Mouse (Mus musculus) embryonic fibroblast, embryonic 13.5 days (primary cell): ENCODE results near the gene Sbf2. TPM values are rescaled to one million over a fixed set of nuclear protein-coding genes. Genes with fewer than 3 reads are reported as not detected.

ENCODE experiments used
- H3K27ac ChIP-seq: 2 replicates; pipeline ENCODE4 v1.5.1; 2012; ENCODE audit warnings: low read length, control low read depth, inconsistent platforms; ENCODE audit not compliant: insufficient read depth
- H3K4me1 ChIP-seq: 2 replicates; pipeline ENCODE4 v1.6.1; 2011; ENCODE audit warnings: low read length; ENCODE audit not compliant: control insufficient read depth, insufficient read depth
- H3K4me3 ChIP-seq: 2 replicates; pipeline ENCODE4 v1.5.1; 2011; ENCODE audit warnings: mild to moderate bottlenecking, control low read depth, low read length; ENCODE audit not compliant: insufficient read depth
- CTCF ChIP-seq: IDR thresholded peaks from 2 replicates; pipeline ENCODE4 v1.5.1; 2011; ENCODE audit warnings: mild to moderate bottlenecking, control low read depth, low read length, moderate library complexity, borderline replicate concordance; ENCODE audit not compliant: insufficient read depth
- POLR2A ChIP-seq: IDR thresholded peaks from 2 replicates; pipeline ENCODE4 v1.6.1; 2011; ENCODE audit warnings: low read depth, mild to moderate bottlenecking, control low read depth, low read length, moderate library complexity
- polyA plus RNA-seq: library from polyadenylated mRNA; stranded (reverse); fragments of >200 nt; gene quantifications from 2 replicates; pipeline ENCODE4 v1.2.4, GENCODE M21; 2011; ENCODE audit warnings: low read depth; ENCODE audit not compliant: missing spikeins, insufficient read length

Gene Sbf2
- polyA plus RNA-seq, 1 experiment: 55.5 TPM

DNA sequence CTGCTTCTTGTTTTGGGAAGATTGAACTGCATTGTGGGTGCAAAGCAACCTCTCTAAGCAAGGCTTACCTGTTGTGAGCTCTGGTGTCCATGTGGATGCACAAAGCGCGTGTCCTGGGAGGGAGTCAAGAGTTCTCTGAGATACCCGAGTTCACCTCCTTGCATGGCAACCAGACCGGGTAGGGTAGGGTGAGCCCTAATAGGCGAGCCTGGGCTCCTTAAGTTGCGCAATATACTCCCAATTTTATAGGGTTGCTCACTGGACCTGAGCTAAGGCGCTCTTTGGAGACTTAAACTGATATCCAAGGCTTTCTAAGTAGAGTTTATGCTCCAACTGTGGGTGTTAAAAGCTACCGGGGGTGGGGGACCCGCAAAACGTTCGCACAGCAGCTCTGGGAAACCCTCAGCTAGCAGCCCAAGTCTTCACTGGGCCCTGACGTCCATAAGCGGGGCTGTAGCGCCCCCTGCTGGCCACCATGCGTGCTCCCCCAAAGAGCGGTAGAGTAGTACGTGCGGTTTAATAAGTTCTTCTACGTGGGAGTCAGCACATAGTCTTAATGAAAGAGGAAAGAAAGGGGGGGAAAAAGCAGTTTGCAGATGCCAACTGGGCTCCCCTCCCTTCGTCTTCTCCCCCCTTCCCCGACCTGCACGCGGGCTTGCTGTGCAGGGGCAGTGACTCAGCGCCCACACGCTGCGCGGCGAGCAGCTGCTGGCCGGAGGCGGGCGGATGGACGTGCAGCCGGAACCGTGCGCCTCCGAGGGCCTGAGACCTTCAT is 15.4 kb upstream of the Sbf2 start:
- peak overlapping the region; percentile 75 for H3K4me3 ChIP-seq
- H3K27ac ChIP-seq: peak overlapping the region; percentile 59
- peaks cover 4% of the 10 kb centered on the region for H3K4me1 ChIP-seq
- TF ChIP-seq CTCF: peak; percentile 78
- peak; percentile 20 for TF ChIP-seq POLR2A

DNA sequence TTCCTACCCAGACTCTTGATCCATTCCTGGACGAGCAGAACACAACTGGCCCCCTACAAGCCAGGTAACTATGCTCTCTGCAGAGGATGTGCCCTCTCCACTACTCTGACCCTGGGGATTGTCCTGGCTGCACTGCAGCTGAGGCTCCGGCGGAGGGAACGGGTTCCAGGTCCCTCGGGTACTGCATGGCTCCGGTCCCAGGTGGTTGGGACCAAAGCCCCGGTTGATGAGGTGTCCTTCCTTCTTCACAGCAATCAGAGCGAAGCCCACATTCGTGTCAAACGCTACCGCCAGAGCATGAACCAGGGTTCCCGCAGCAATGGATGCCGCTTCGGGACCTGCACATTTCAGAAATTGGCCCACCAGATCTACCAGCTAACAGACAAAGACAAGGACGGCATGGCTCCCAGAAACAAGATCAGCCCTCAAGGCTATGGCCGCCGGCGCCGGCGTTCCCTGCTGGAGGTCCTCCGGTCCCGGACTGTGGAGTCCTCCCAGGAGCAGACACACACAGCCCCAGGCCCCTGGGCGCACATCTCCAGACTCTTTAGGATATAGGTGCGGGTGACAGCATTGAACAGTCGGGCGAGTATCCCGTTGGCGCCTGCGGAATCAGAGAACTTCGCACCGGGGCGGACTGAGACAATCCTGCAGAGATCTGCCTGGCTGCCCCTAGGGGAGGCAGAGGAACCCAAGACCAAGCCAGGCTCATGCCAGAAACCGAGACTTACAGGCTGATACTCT is 14.1 kb upstream of the Sbf2 start:
- TF ChIP-seq CTCF (no peak), POLR2A (no peak)
- Histone ChIP-seq H3K27ac (no peak overlapping the region), H3K4me3 (peak overlapping the region; percentile 75), H3K4me1 (peaks cover 4% of the 10 kb centered on the region)

- Histone ChIP-seq H3K4me1 (peaks cover 4% of the 10 kb centered on the region), H3K27ac (no peak overlapping the region), H3K4me3 (peak overlapping the region; percentile 75)
- TF ChIP-seq POLR2A: 0 out of 2 replicates have a peak, but pooled peaks have one; percentile 10
- no peak for TF ChIP-seq CTCF
Observed at GRCm38 (mm10) chr7:110628273-110628600, 13.5 kb upstream of the Sbf2 start.

- peaks cover 4% of the 10 kb centered on the region for H3K4me1 ChIP-seq
- TF ChIP-seq CTCF (no peak), POLR2A (peak; percentile 100)
- H3K27ac ChIP-seq: no peak within 1 kb of the TSS
- H3K4me3 ChIP-seq: peak within 1 kb of the TSS; percentile 75
Observed at GRCm38 (mm10) chr7:110627486-110628272, 13.0 kb upstream of the Sbf2 start, which contains the start of gene Adm. TSS of gene Adm (plus strand) at chr7:110627661.

DNA sequence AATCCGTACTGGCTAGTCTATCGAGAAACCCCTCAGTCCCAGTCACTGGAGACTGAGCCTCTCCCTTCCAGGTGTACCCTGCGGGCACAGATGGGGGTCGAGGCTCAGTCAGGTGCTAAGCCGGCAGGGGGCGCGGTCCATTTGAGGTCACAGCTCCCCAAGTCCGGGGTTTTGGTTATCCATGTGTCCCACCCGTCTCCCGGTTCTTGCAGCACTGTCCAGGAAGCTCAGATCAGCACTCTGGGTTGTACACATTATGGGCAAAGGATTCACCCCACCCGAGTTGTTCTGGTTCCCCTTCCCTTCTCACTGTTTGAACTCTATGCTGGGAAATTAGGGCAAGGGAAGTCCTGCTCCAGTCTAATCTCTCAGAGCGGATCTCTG is 12.4 kb upstream of the Sbf2 start:
- H3K4me1 ChIP-seq: peaks cover 4% of the 10 kb centered on the region
- H3K27ac ChIP-seq: no peak overlapping the region
- peak overlapping the region; percentile 2 for H3K4me3 ChIP-seq
- TF ChIP-seq CTCF (0 out of 2 replicates have a peak, but pooled peaks have one; percentile 13), POLR2A (no peak)

- Histone ChIP-seq H3K27ac (no peak overlapping the region), H3K4me1 (peaks cover 4% of the 10 kb centered on the region), H3K4me3 (peak overlapping the region; percentile 2; the same call in 1 of the 2 replicates)
- TF ChIP-seq CTCF (no peak), POLR2A (no peak)
Observed at GRCm38 (mm10) chr7:110626186-110627098, 11.7 kb upstream of the Sbf2 start.

- H3K27ac ChIP-seq: no peak overlapping the region
- H3K4me3 ChIP-seq: no peak overlapping the region
- TF ChIP-seq CTCF (no peak), POLR2A (no peak)
- no peaks in the 10 kb centered on the region; the same call in 1 of the 2 replicates for H3K4me1 ChIP-seq
Observed at GRCm38 (mm10) chr7:110625489-110625888, 10.8 kb upstream of the Sbf2 start.

DNA sequence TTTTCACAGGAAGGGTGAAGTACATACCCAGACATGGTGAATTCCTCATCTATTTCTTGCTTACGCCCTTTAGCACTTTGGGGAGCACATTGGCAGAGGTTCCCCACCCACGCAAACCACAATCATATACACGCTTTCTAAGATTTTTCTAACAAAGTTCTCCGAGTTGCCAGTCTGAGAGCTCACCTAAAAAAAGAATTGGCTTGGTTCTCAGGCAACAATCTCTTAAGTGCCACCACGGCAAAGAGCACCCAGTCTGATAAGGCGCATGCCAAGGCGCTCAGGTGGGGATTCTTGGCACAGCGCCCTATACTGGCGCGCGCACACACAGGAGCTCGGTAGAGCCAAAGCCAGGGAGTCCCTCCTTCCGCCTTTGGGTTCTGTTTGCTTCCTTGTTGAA is 10.2 kb upstream of the Sbf2 start:
- TF ChIP-seq CTCF (no peak), POLR2A (no peak)
- no peak overlapping the region for H3K27ac ChIP-seq
- no peak overlapping the region for H3K4me3 ChIP-seq
- no peaks in the 10 kb centered on the region; the same call in 1 of the 2 replicates for H3K4me1 ChIP-seq
